Mouse (Mus musculus): Measurements from ENCODE around the gene Ptpn1. TPM values are rescaled to one million over a fixed set of nuclear protein-coding genes. Genes with fewer than 3 reads are reported as not detected.

Gene Ptpn1
- polyA plus RNA-seq, 1 experiment from 2014 or later = 50.7 TPM

DNA sequence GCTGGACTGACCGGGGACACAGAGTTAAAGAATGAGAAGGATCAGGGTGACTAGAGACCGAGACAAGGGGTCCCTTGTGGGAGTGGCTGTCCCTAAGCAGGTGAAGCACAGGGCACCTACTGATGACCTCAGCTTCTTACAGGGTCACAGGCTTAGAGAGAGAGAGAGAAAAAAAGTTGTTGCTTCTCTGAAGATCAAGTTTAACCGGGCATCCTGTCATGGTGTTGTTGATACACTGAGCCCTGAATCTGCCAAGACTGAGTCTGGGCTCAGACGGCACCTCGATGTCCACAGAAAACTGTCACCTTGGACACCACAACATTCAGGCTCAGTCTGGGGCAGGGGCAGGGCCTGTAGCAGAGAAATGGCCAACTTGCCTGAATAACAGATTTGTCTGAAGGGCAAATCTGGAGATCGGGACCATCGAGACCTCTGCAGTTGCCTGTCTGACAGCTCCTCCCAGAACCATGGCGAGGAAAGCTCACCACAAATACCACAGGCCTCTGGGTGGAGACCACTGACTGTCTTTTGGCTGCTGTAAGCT is 64.9 kb downstream of the Ptpn1 start:
- Histone ChIP-seq H3K9ac (ENCODE audit: low read depth, low read length) (no peak overlapping the region), H3K4me1 (replicated peaks; ENCODE audit: control insufficient read depth, insufficient read depth, low read length) (peaks cover 16% of the 10 kb centered on the region), H3K36me3 (ENCODE audit: control insufficient read depth, insufficient read depth, low read length) (no peaks in the 10 kb centered on the region; the same call in 1 of the 2 replicates), H3K27ac (ENCODE audit: low read depth, low read length) (no peak overlapping the region), H3K4me2 (no peak overlapping the region), H3K9me3 (ENCODE audit: control insufficient read depth, low read length) (peaks cover 3% of the 10 kb centered on the region; the same call in 1 of the 2 replicates), H3K4me3 (ENCODE audit: low read depth, low read length) (no peak overlapping the region), H3K27me3 (replicated peaks; ENCODE audit: control insufficient read depth, insufficient read depth, low read length) (no peaks in the 10 kb centered on the region; the same call in 1 of the 2 replicates)
- DNase-seq (ENCODE audit: low spot score) (no peak), ATAC-seq (replicated peaks; ENCODE audit: low FRiP score) (no peak)
- WGBS = 46% methylated on average over 8 of the region's 8 CpGs

GRCm38 (mm10) chr2:167997562-167997961 is 65.7 kb downstream of the Ptpn1 start:
- no peaks in the 10 kb centered on the region; the same call in 1 of the 2 replicates for H3K27me3 ChIP-seq (replicated peaks; ENCODE audit: control insufficient read depth, insufficient read depth, low read length)
- ATAC-seq (replicated peaks; ENCODE audit: low FRiP score) = no peak
- no peak overlapping the region for H3K4me2 ChIP-seq
- H3K4me1 ChIP-seq (replicated peaks; ENCODE audit: control insufficient read depth, insufficient read depth, low read length) = peaks cover 16% of the 10 kb centered on the region
- H3K4me3 ChIP-seq (ENCODE audit: low read depth, low read length) = no peak overlapping the region
- no peak overlapping the region for H3K27ac ChIP-seq (ENCODE audit: low read depth, low read length)
- no peaks in the 10 kb centered on the region; the same call in 1 of the 2 replicates for H3K36me3 ChIP-seq (ENCODE audit: control insufficient read depth, insufficient read depth, low read length)
- H3K9me3 ChIP-seq (ENCODE audit: control insufficient read depth, low read length) = peaks cover 3% of the 10 kb centered on the region; the same call in 1 of the 2 replicates
- no peak overlapping the region for H3K9ac ChIP-seq (ENCODE audit: low read depth, low read length)
- 36% methylated on average over 3 of the region's 3 CpGs for WGBS
- DNase-seq (ENCODE audit: low spot score) = no peak

GRCm38 (mm10) chr2:167999145-167999743 is 67.4 kb downstream of the Ptpn1 start:
- Histone ChIP-seq H3K9me3 (ENCODE audit: control insufficient read depth, low read length) (peaks cover 3% of the 10 kb centered on the region; the same call in 1 of the 2 replicates), H3K4me3 (ENCODE audit: low read depth, low read length) (no peak overlapping the region), H3K4me1 (replicated peaks; ENCODE audit: control insufficient read depth, insufficient read depth, low read length) (peaks cover 14% of the 10 kb centered on the region), H3K9ac (ENCODE audit: low read depth, low read length) (no peak overlapping the region), H3K27ac (ENCODE audit: low read depth, low read length) (no peak overlapping the region), H3K27me3 (replicated peaks; ENCODE audit: control insufficient read depth, insufficient read depth, low read length) (no peaks in the 10 kb centered on the region; the same call in 1 of the 2 replicates), H3K4me2 (no peak overlapping the region), H3K36me3 (ENCODE audit: control insufficient read depth, insufficient read depth, low read length) (no peaks in the 10 kb centered on the region; the same call in 1 of the 2 replicates)
- DNase-seq (ENCODE audit: low spot score) (no peak), ATAC-seq (replicated peaks; ENCODE audit: low FRiP score) (no peak)
- 81% methylated on average over 3 of the region's 3 CpGs for WGBS

DNA sequence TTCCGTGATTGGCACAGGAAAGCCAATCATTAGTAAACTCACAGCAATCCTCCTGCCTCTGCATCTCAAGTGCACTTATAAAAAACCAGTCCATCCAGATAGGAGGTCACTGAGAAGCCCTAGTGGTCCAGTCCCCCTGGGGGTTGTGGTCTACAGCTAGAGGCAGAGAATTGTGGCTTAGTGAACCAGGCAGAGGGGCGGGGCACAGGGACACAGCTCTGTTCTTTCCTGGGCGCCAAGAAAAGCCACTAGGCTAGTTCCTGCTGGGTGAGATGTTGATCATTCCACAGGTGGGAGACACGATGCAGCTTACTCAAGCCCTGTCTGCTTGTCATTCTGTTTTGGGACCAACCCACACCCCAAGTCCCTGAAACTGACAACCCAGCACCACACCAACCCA is 70.3 kb downstream of the Ptpn1 start:
- Histone ChIP-seq H3K36me3 (ENCODE audit: control insufficient read depth, insufficient read depth, low read length) (no peaks in the 10 kb centered on the region), H3K27me3 (replicated peaks; ENCODE audit: control insufficient read depth, insufficient read depth, low read length) (no peaks in the 10 kb centered on the region), H3K27ac (ENCODE audit: low read depth, low read length) (no peak overlapping the region), H3K9me3 (ENCODE audit: control insufficient read depth, low read length) (peaks cover 3% of the 10 kb centered on the region; the same call in 1 of the 2 replicates), H3K4me2 (no peak overlapping the region), H3K9ac (ENCODE audit: low read depth, low read length) (no peak overlapping the region), H3K4me3 (ENCODE audit: low read depth, low read length) (no peak overlapping the region), H3K4me1 (replicated peaks; ENCODE audit: control insufficient read depth, insufficient read depth, low read length) (peaks cover 16% of the 10 kb centered on the region)
- WGBS = 60% methylated on average over 4 of the region's 4 CpGs
- ATAC-seq (replicated peaks; ENCODE audit: low FRiP score) = no peak
- no peak for DNase-seq (ENCODE audit: low spot score)

DNA sequence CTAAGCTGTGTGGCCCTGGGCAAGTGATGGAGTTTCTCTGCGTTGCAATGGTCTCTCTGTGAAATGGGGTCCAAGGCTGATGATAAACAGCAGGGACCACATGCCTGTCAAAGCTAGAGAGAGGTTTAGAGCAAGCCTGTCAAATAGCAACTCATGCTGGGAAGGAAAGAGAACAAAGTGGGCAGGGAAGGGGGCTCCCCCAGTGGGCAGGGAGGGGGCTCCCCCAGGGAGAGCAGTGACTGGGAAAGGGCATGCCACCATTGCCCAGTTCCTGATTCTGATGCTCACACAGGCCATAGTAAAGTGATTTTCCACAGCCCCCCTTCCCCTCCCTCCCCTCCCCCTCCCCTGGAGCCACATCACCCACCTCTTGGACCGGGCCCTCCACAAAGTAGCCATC is 71.0 kb downstream of the Ptpn1 start:
- peaks cover 3% of the 10 kb centered on the region; the same call in 1 of the 2 replicates for H3K9me3 ChIP-seq (ENCODE audit: control insufficient read depth, low read length)
- no peak for DNase-seq (ENCODE audit: low spot score)
- H3K4me2 ChIP-seq = no peak overlapping the region
- no peaks in the 10 kb centered on the region for H3K36me3 ChIP-seq (ENCODE audit: control insufficient read depth, insufficient read depth, low read length)
- H3K4me1 ChIP-seq (replicated peaks; ENCODE audit: control insufficient read depth, insufficient read depth, low read length) = peaks cover 10% of the 10 kb centered on the region
- no peaks in the 10 kb centered on the region for H3K27me3 ChIP-seq (replicated peaks; ENCODE audit: control insufficient read depth, insufficient read depth, low read length)
- H3K27ac ChIP-seq (ENCODE audit: low read depth, low read length) = no peak overlapping the region
- H3K4me3 ChIP-seq (ENCODE audit: low read depth, low read length) = no peak overlapping the region
- ATAC-seq (replicated peaks; ENCODE audit: low FRiP score) = no peak
- no peak overlapping the region for H3K9ac ChIP-seq (ENCODE audit: low read depth, low read length)
- WGBS = 67% methylated on average over 1 of the region's 2 CpGs

DNA sequence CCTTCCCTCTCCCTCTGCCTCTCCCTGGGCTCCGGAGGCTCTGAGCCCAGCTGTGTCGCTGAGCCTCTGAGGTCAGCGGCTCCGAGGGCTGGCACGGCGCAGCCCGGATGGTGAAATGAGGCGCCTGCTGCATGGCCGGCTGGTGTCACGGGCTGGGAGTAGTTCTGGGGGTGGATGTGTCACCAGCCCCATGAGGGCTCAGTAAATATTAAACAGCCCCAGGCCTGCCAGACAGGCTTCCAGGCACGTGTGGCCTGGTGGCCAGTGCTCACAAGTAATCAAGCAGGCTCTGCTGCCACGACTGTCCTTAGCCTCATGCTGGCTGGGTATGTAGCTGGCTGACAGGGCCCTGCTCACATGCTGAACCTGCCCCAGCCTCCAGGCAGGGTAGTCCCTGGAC is 71.6 kb downstream of the Ptpn1 start:
- Histone ChIP-seq H3K4me2 (no peak overlapping the region), H3K9me3 (ENCODE audit: control insufficient read depth, low read length) (peaks cover 3% of the 10 kb centered on the region; the same call in 1 of the 2 replicates), H3K9ac (ENCODE audit: low read depth, low read length) (no peak overlapping the region), H3K27me3 (replicated peaks; ENCODE audit: control insufficient read depth, insufficient read depth, low read length) (no peaks in the 10 kb centered on the region), H3K4me1 (replicated peaks; ENCODE audit: control insufficient read depth, insufficient read depth, low read length) (peaks cover 7% of the 10 kb centered on the region; the same call in 1 of the 2 replicates), H3K36me3 (ENCODE audit: control insufficient read depth, insufficient read depth, low read length) (no peaks in the 10 kb centered on the region), H3K27ac (ENCODE audit: low read depth, low read length) (no peak overlapping the region), H3K4me3 (ENCODE audit: low read depth, low read length) (no peak overlapping the region)
- no peak for DNase-seq (ENCODE audit: low spot score)
- 65% methylated on average over 12 of the region's 12 CpGs for WGBS
- ATAC-seq (replicated peaks; ENCODE audit: low FRiP score) = no peak

GRCm38 (mm10) chr2:168004369-168004768 is 72.5 kb downstream of the Ptpn1 start:
- no peak for ATAC-seq (replicated peaks; ENCODE audit: low FRiP score)

DNA sequence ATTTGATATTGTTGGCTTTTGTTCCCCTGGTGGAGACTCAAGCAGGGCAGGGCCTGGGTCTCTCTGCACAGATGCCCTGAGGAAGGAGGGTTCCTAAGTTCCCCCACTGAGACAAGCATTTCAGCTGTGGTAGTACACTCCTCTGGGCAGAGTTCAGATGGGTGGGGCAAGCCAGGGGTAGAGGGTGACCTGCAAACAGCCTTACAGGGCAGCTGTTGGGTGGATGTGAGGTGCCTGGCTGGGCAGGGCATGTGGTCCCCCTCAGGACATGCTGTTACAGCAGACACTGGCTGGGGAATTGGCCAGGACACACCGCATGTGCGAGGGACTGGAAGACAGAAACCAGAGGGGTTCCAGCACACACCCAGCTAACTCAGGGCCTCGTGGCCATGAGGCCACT is 73.1 kb downstream of the Ptpn1 start:
- H3K9ac ChIP-seq (ENCODE audit: low read depth, low read length) = no peak overlapping the region
- H3K4me1 ChIP-seq (replicated peaks; ENCODE audit: control insufficient read depth, insufficient read depth, low read length) = peaks cover 8% of the 10 kb centered on the region; the same call in 1 of the 2 replicates
- H3K36me3 ChIP-seq (ENCODE audit: control insufficient read depth, insufficient read depth, low read length) = no peaks in the 10 kb centered on the region
- no peak overlapping the region for H3K4me2 ChIP-seq
- no peaks in the 10 kb centered on the region for H3K27me3 ChIP-seq (replicated peaks; ENCODE audit: control insufficient read depth, insufficient read depth, low read length)
- 88% methylated on average over 3 of the region's 3 CpGs for WGBS
- no peak overlapping the region for H3K4me3 ChIP-seq (ENCODE audit: low read depth, low read length)
- no peak overlapping the region for H3K27ac ChIP-seq (ENCODE audit: low read depth, low read length)
- ATAC-seq (replicated peaks; ENCODE audit: low FRiP score) (no peak), DNase-seq (ENCODE audit: low spot score) (no peak)
- H3K9me3 ChIP-seq (ENCODE audit: control insufficient read depth, low read length) = peaks cover 3% of the 10 kb centered on the region; the same call in 1 of the 2 replicates

More at GRCm38 (mm10) chr2:168004369-168004768, 72.5 kb downstream of the Ptpn1 start:
- H3K27me3 ChIP-seq (replicated peaks; ENCODE audit: control insufficient read depth, insufficient read depth, low read length) = no peaks in the 10 kb centered on the region
- no peak overlapping the region for H3K4me2 ChIP-seq
- 51% methylated on average over 2 of the region's 2 CpGs for WGBS
- H3K4me3 ChIP-seq (ENCODE audit: low read depth, low read length) = no peak overlapping the region
- no peak overlapping the region for H3K9ac ChIP-seq (ENCODE audit: low read depth, low read length)
- no peaks in the 10 kb centered on the region for H3K36me3 ChIP-seq (ENCODE audit: control insufficient read depth, insufficient read depth, low read length)
- H3K9me3 ChIP-seq (ENCODE audit: control insufficient read depth, low read length) = peaks cover 3% of the 10 kb centered on the region; the same call in 1 of the 2 replicates
- H3K4me1 ChIP-seq (replicated peaks; ENCODE audit: control insufficient read depth, insufficient read depth, low read length) = peaks cover 7% of the 10 kb centered on the region; the same call in 1 of the 2 replicates
- DNase-seq (ENCODE audit: low spot score) = no peak
- H3K27ac ChIP-seq (ENCODE audit: low read depth, low read length) = no peak overlapping the region

All from liver, embryonic 11.5 days (tissue).